Mouse (Mus musculus) lung, embryonic 14.5 days (tissue): Measurements from ENCODE around the gene Tspo. TPM values are rescaled to one million over a fixed set of nuclear protein-coding genes. Genes with fewer than 3 reads are reported as not detected.
A peak's percentile ranks its signal among the peaks of the same experiment; 100 is the strongest.

Source experiments
- ATAC-seq: fragments of 200-750 bp; cut with Nextera tagmentation; 2 replicates; pipeline ENCODE4 v1.8.0; 2017; ENCODE audit warnings: mild to moderate bottlenecking, moderate TSS enrichment, moderate library complexity; ENCODE audit not compliant: insufficient read depth
- DNase-seq: peaks from one replicate; pipeline ENCODE4 v3.0.0-alpha.2; 2015
- H3K27ac ChIP-seq: fragments of 300-500 bp; sonication (generic); 2 replicates; pipeline ENCODE4 v1.5.1; 2014; ENCODE audit warnings: low read depth, mild to moderate bottlenecking, moderate library complexity
- H3K27me3 ChIP-seq: fragments of 300-500 bp; sonication (generic); 2 replicates; pipeline ENCODE4 v1.6.1; 2014; ENCODE audit warnings: low read length, control low read depth; ENCODE audit not compliant: insufficient read depth
- H3K36me3 ChIP-seq: fragments of 300-500 bp; sonication (generic); 2 replicates; pipeline ENCODE4 v1.6.1; 2014; ENCODE audit warnings: control low read depth; ENCODE audit not compliant: insufficient read depth
- H3K4me1 ChIP-seq: fragments of 300-500 bp; sonication (generic); 2 replicates; pipeline ENCODE4 v1.6.1; 2014; ENCODE audit warnings: antibody characterized with exemption, control low read depth; ENCODE audit not compliant: insufficient read depth
- H3K4me2 ChIP-seq: fragments of 300-500 bp; sonication (generic); 2 replicates; pipeline ENCODE4 v1.6.1; 2014; ENCODE audit warnings: mild to moderate bottlenecking
- H3K4me3 ChIP-seq: fragments of 300-500 bp; sonication (generic); 2 replicates; pipeline ENCODE4 v1.5.1; 2014; ENCODE audit warnings: low read depth, low read length
- H3K9ac ChIP-seq: fragments of 300-500 bp; sonication (generic); 2 replicates; pipeline ENCODE4 v1.6.1; 2014
- H3K9me3 ChIP-seq: fragments of 300-500 bp; sonication (generic); 2 replicates; pipeline ENCODE4 v1.6.1; 2016; ENCODE audit warnings: low read depth, low read length, control low read depth
- CTCF ChIP-seq: IDR thresholded peaks from 2 replicates; pipeline ENCODE4 v1.5.1; 2016; ENCODE audit warnings: antibody characterized with exemption, low read depth
- WGBS: fragments of 180-500 bp; shearing (Covaris S2); extraction: QIAGEN DNeasy Blood & Tissue Kit; methylation state at CpG from one replicate; pipeline ENCODE4 v1.1.7; 2014; 5-methylcytosine and 5-hydroxymethylcytosine counted together
- microRNA-seq: library from miRNA; unstranded; fragments of <30 nt; microRNA quantifications from one replicate; pipeline ENCODE4, GENCODE M21; 2016; ENCODE audit warnings: borderline number of aligned reads
- polyA plus RNA-seq: library from polyadenylated mRNA; unstranded; fragments of >200 nt; fragmentation: Nextera tagmentation; extraction: Ambion mirVana; gene quantifications from 2 replicates; pipeline ENCODE4 v1.2.1, GENCODE M21; 2014

Tspo gene
- polyA plus RNA-seq, 1 experiment from 2014 or later = 83.9 TPM

DNA sequence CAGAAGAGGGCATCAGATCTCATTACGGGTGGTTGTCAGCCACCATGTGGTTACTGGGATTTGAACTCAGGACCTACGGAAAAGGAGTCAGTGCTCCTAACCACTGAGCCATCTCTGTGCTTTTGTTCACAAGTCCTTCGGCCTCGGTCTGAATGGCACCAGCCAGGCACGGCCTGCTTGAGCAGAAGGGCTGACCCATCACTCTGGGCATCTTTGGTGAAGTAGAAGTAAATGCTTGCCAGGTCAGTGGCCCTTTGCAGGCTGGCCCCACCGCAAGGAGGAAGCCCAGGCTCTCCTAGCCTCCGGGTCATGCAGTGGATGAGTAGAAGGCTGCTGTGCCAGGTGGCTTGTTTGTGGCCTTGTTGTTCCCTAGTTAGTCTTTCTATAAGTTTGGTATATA is 40.0 kb downstream of the Tspo start:
- H3K4me2 ChIP-seq = no peak overlapping the region
- ATAC-seq (no peak), DNase-seq (no peak)
- no peaks in the 10 kb centered on the region for H3K36me3 ChIP-seq
- H3K27me3 ChIP-seq = no peaks in the 10 kb centered on the region
- H3K4me3 ChIP-seq = no peak overlapping the region
- no peaks in the 10 kb centered on the region for H3K9me3 ChIP-seq
- H3K4me1 ChIP-seq = no peaks in the 10 kb centered on the region
- 95% methylated on average over 7 of the region's 7 CpGs for WGBS
- H3K9ac ChIP-seq = no peak overlapping the region
- no peak for TF ChIP-seq CTCF
- H3K27ac ChIP-seq = no peak overlapping the region

DNA sequence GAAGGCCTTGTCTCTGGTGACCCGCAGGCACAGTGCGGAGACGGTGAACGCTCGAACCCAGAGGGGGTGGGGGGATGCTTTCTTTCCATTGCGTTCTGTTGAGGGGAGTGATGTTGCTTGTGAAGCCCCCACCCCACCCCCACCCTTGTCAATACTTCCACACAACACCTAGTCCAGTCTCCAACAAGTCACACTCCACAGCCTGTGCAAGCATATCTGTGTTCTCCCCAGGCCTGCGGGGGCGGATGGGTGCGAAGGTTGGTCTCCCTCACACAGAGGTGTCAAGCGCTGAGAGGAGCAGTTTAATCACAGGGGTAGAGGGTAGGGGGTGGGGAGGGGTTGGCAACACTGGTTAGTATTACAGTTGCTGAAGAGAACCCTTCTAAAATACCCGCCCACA is 42.8 kb downstream of the Tspo start:
- Histone ChIP-seq H3K9ac (no peak overlapping the region), H3K4me2 (no peak overlapping the region), H3K4me3 (no peak overlapping the region), H3K27me3 (no peaks in the 10 kb centered on the region), H3K36me3 (no peaks in the 10 kb centered on the region), H3K4me1 (no peaks in the 10 kb centered on the region), H3K9me3 (no peaks in the 10 kb centered on the region), H3K27ac (no peak overlapping the region)
- WGBS = 72% methylated on average over 11 of the region's 11 CpGs
- TF ChIP-seq CTCF = no peak
- DNase-seq = no peak
- ATAC-seq = no peak

DNA sequence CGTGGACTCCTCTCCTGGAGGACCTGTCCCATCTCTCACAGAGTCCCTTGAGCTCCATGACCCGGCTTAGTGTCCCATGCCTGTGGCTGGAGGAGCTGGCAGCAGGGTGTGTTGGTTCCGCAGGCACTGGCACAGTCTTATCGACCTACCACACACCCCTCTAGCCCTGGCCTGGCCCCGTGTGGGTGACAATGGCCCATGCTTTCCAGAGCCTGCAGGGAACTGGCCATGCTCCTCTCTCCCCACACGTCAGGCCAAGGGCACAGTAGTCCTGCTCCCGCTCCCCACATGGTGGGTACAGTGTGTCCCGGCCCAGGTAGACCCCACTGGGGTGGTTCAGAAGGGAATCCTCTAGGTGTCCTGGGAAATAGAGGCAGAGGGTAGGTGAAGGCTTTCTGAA is 43.3 kb downstream of the Tspo start:
- no peak for TF ChIP-seq CTCF
- Histone ChIP-seq H3K4me2 (no peak overlapping the region), H3K27me3 (no peaks in the 10 kb centered on the region), H3K9ac (no peak overlapping the region), H3K4me1 (no peaks in the 10 kb centered on the region), H3K9me3 (no peaks in the 10 kb centered on the region), H3K4me3 (no peak overlapping the region), H3K36me3 (no peaks in the 10 kb centered on the region), H3K27ac (no peak overlapping the region)
- DNase-seq (no peak), ATAC-seq (no peak)
- 85% methylated on average over 8 of the region's 8 CpGs for WGBS

DNA sequence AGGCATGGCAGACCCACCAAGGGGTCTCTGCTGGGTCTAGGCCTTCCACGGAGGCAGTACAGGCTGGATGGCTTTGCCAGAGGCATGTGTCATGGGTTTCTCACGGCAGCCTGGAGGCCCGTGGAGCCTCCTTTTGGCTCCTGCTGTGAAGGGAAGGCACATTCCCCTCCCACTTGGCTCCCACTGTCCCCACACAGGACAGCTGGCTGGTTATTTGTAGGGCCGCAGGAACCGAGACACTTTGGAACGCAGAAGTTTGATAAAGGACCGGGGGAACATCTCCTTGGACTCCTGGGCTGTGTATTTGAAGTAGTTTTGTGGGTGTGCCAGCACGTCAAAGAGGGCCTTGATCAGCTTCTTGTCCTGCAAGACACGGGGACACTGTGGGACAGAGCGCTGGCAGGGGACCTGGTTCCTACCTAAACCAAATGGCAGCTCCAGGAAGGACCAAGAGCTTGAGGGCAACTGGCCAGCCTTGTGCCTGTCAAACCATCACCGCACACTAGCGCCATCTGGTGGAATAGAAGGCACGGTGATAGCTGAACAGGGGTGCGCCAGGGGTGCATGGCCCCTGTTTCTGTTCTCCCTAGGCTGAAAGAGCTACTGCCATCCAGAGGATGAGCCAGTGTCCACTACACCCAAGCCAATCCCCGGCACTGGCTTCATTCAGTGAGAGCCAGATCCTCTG is 43.9 kb downstream of the Tspo start:
- no peaks in the 10 kb centered on the region for H3K4me1 ChIP-seq
- no peak overlapping the region for H3K4me3 ChIP-seq
- H3K9ac ChIP-seq = no peak overlapping the region
- H3K4me2 ChIP-seq = no peak overlapping the region
- no peaks in the 10 kb centered on the region for H3K9me3 ChIP-seq
- TF ChIP-seq CTCF = peak; percentile 89
- no peaks in the 10 kb centered on the region for H3K36me3 ChIP-seq
- DNase-seq (peak; percentile 85), ATAC-seq (0 out of 2 replicates have a peak, but pooled peaks have one; percentile 33)
- 42% methylated on average over 15 of the region's 15 CpGs for WGBS
- H3K27ac ChIP-seq = no peak overlapping the region
- H3K27me3 ChIP-seq = no peaks in the 10 kb centered on the region

DNA sequence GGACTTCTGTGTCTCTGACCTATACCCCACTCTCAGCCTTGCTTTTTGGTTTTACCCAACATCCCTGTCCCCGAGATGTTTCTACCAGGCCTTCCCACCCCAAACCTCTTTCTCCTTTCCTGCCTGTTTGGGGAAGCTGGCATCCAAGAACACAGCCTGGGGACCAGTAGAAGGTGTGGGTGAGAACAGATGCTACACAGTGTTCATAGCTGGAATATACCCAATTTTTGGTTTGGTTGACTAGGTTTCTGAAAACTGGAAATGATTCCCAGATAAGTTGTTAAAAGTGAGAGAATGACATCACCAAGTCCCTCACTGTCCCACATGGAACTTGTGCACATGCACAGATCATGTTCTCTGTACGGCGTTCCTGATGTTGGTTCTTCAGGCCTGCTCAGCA is 51.9 kb downstream of the Tspo start:
- Histone ChIP-seq H3K4me1 (no peaks in the 10 kb centered on the region), H3K9ac (no peak overlapping the region), H3K36me3 (no peaks in the 10 kb centered on the region), H3K4me2 (no peak overlapping the region), H3K4me3 (no peak overlapping the region), H3K9me3 (no peaks in the 10 kb centered on the region), H3K27ac (no peak overlapping the region), H3K27me3 (no peaks in the 10 kb centered on the region)
- no peak for TF ChIP-seq CTCF
- no peak for DNase-seq
- WGBS = 84% methylated on average over 3 of the region's 3 CpGs
- ATAC-seq = no peak

Small RNA genes lying within 50 kb of the gene (microRNA-seq; reads per million reads assigned to microRNA genes)
- not detected for gene Gm24575

Other genes with a start within 250 kb of the Tspo start
- 37.7 and 41.3 TPM in 2 replicates for gene Arfgap3, start 213.3 kb upstream of the Tspo start, polyA plus RNA-seq
- gene Pacsin2, start 99.0 kb upstream of the Tspo start, polyA plus RNA-seq = 62.3 and 63.8 TPM in 2 replicates
- 13.8 and 15.1 TPM in 2 replicates for gene Ttll1, start 52.7 kb upstream of the Tspo start, polyA plus RNA-seq
- 12.1 and 14.2 TPM in 2 replicates for gene Bik, start 36.7 kb upstream of the Tspo start, polyA plus RNA-seq
- 38.8 and 43.1 TPM in 2 replicates for gene Mcat, start 195 bp downstream of the Tspo start, polyA plus RNA-seq
- 40.1 and 43.5 TPM in 2 replicates for gene Ttll12, start 31.6 kb downstream of the Tspo start, polyA plus RNA-seq
- gene Scube1, start 161.4 kb downstream of the Tspo start, polyA plus RNA-seq = 4.1 and 6.0 TPM in 2 replicates
- gene Mpped1, start 215.9 kb downstream of the Tspo start, polyA plus RNA-seq = 0.99 and 1.4 TPM in 2 replicates